Mouse (Mus musculus): ENCODE results near the gene Nkap. TPM values are rescaled to one million over a fixed set of nuclear protein-coding genes. Genes with fewer than 3 reads are reported as not detected.
"Not testable (repeated sequence)": the region's sequence is repeated elsewhere in the genome, so short reads cannot be mapped to it uniquely, and the experiment has no call there.

Gene Nkap
- polyA plus RNA-seq, 1 experiment from 2014 or later = 15.6 TPM

DNA sequence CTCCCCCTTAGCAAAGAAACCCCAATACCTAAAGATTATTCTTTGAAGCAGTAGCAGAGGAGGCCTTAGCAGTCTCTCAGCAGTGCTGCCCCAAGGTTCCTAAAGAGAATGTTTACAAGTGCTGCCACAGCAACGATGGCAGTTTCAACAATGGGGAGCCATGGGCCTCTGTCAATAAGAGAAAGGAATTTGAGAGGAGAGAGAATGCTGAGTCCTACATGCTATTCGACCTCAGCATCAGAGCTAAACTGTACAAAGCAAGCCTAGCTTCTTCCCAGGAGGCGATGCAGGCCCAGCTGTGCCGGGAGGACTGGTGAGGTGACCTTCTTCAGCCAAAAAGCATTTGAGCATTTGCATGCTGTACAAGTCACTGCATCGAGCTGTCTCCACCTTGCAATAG, 42.1 kb downstream of the Nkap start, which contains the start of gene Akap14:
TSS of gene Akap14 (minus strand) at position 101 of the 400 bp plus-strand sequence.
- no peak within 1 kb of the TSS for H3K4me3 ChIP-seq
- H3K9me3 ChIP-seq = no peaks in the 10 kb centered on the region
- H3K36me3 ChIP-seq = no peaks in the 10 kb centered on the region
- H3K27ac ChIP-seq = no peak within 1 kb of the TSS
- no peaks in the 10 kb centered on the region for H3K4me1 ChIP-seq (replicated peaks)
- H3K27me3 ChIP-seq (ENCODE audit: insufficient read depth, poor library complexity, severe bottlenecking) = no peaks in the 10 kb centered on the region
- peak; percentile 6 for DNase-seq (ENCODE audit: low spot score)
- WGBS = 35% methylated on average over 5 of the region's 5 CpGs

DNA sequence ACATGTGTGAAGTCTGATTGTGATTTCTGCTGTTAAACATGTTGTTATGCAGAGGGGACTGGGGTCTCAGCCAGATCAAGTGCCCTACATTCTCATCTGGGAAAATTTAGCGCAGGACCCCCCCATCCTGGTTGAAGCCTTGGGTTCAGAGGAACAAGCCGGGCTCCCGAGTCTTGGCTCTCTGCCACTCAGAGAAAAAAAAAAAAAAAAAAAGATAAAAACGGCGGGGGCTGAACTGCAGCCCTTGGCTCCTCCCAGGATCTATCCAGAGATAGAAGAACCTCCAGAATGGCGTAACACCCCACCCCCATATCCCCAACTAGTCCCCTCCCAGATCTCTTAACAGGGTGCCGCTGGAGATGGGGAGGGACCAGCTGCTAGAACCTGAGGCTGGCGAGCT, 57.8 kb downstream of the Nkap start:
- H3K9me3 ChIP-seq; H3K4me3 ChIP-seq; H3K36me3 ChIP-seq; H3K27ac ChIP-seq; DNase-seq (ENCODE audit: low spot score); H3K27me3 ChIP-seq (ENCODE audit: insufficient read depth, poor library complexity, severe bottlenecking); H3K4me1 ChIP-seq (replicated peaks): not testable (repeated sequence)
- WGBS = 78% methylated on average over 8 of the region's 8 CpGs

DNA sequence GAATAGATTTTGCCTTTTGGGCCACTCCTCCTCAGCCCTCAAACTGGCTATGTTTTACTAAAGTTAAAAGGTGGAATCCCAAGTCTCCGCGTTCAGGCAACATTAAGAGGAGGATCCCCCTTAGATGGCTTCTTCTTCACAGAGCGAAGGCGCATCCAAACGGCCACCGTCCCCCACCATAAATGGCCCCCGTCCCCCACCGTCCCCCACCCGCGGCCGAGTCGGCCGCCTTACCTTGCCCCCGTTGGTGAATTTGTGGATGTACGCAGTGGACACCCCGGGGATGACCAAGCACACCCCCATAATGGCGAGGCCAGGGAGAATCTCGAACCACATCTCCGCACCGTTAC, 64.1 kb downstream of the Nkap start:
- peak overlapping the region; percentile 63 for H3K4me3 ChIP-seq
- H3K27me3 ChIP-seq (ENCODE audit: insufficient read depth, poor library complexity, severe bottlenecking) = no peaks in the 10 kb centered on the region
- H3K27ac ChIP-seq = peak overlapping the region; percentile 85
- peaks cover 4% of the 10 kb centered on the region; the same call in 1 of the 2 replicates for H3K9me3 ChIP-seq
- peaks cover 4% of the 10 kb centered on the region; the same call in 1 of the 2 replicates for H3K36me3 ChIP-seq
- no peak for DNase-seq (ENCODE audit: low spot score)
- no peaks in the 10 kb centered on the region for H3K4me1 ChIP-seq (replicated peaks)
- WGBS = 19% methylated on average over 20 of the region's 20 CpGs

DNA sequence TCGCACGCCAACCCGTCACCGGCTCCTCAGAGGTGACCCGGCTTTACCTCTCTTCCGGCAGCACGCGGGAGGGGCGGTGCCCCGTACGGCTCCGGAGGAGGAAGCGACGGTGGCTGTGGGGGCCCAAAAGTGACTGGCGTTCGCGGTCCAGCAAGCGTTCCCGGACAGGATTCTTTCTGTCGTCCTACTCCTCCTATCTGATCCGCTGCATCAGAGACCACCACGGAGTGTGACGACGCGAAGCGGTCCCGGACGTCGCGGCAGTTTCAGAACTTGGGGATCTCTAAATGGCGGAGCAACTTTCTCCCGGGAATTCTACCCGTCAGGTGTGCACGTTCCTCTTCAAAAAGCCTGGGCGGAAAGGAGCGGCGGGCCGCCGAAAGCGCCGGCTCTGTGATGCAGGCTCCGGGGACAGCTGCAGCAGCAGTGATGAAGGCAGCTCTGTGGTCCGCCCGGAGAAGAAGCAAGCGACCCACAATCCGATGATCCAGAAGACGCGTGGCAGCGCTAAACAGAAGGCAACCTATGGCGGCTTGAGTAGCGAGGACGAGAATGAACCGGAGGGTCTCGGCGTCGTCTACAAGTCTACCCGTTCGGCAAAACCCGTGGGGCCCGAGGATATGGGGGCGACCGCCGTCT, 64.6 kb downstream of the Nkap start, which contains the start of the genes Ndufa1 and Rnf113a1:
TSS of gene Ndufa1 (minus strand) at position 59 of the 639 bp plus-strand sequence.
TSS of gene Rnf113a1 (plus strand) at position 141 of the 639 bp plus-strand sequence.
- peak within 1 kb of the TSS; percentile 85 for H3K27ac ChIP-seq

DNA sequence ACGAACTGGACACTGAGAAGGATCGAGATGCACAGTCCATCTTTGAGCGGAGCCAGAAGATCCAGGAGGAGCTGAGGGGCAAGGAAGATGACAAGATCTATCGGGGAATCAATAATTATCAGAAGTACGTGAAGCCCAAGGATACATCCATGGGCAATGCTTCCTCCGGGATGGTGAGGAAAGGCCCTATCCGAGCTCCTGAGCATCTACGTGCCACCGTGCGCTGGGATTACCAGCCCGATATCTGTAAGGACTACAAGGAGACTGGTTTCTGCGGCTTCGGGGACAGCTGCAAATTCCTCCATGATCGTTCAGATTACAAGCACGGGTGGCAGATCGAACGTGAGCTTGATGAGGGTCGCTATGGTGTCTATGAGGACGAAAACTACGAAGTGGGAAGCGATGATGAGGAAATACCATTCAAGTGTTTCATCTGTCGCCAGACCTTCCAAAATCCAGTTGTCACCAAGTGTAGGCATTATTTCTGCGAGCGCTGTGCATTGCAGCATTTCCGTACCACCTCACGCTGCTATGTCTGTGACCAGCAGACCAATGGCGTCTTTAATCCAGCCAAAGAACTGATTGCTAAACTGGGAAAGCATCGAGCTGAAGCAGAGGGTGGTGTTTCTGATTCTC, 65.3 kb downstream of the Nkap start:
- Histone ChIP-seq H3K36me3 (peaks cover 3% of the 10 kb centered on the region; the same call in 1 of the 2 replicates), H3K4me3 (peak overlapping the region; percentile 63), H3K27ac (peak overlapping the region; percentile 85), H3K27me3 (ENCODE audit: insufficient read depth, poor library complexity, severe bottlenecking) (no peaks in the 10 kb centered on the region), H3K9me3 (peaks cover 4% of the 10 kb centered on the region; the same call in 1 of the 2 replicates), H3K4me1 (replicated peaks) (no peaks in the 10 kb centered on the region)
- no peak for DNase-seq (ENCODE audit: low spot score)
- WGBS = 31% methylated on average over 28 of the region's 28 CpGs

More for the DNA sequence above, 64.6 kb downstream of the Nkap start, which contains the start of the genes Ndufa1 and Rnf113a1:
- WGBS = 17% methylated on average over 63 of the region's 63 CpGs
- DNase-seq (ENCODE audit: low spot score) = peak; percentile 79
- Histone ChIP-seq H3K4me3 (peak within 1 kb of the TSS; percentile 63), H3K36me3 (peaks cover 4% of the 10 kb centered on the region; the same call in 1 of the 2 replicates), H3K27me3 (ENCODE audit: insufficient read depth, poor library complexity, severe bottlenecking) (no peaks in the 10 kb centered on the region), H3K9me3 (peaks cover 4% of the 10 kb centered on the region; the same call in 1 of the 2 replicates), H3K4me1 (replicated peaks) (no peaks in the 10 kb centered on the region)

DNA sequence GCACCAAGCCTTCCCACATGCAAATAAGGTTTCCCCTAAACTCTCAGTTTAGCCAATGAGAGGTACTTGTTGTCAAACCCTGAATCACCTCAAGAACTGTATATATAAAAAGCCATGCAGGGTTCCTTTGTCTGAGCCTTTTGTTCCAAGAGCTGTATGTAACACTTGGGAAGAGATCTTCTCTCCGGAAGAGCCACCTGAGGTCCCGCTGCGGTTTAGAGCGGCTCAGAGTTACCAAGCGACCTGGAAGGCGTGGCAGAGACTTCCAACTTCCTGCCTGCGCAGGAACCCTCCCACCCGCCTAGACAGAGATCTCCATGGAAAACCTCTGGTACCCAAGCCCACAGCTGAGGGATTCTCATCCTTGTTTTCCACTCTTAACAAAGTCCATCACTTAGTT, 72.1 kb downstream of the Nkap start:
- no peak overlapping the region for H3K27ac ChIP-seq
- no peaks in the 10 kb centered on the region for H3K9me3 ChIP-seq
- H3K4me1 ChIP-seq (replicated peaks) = no peaks in the 10 kb centered on the region
- H3K4me3 ChIP-seq = no peak overlapping the region
- no peaks in the 10 kb centered on the region for H3K36me3 ChIP-seq
- no peaks in the 10 kb centered on the region for H3K27me3 ChIP-seq (ENCODE audit: insufficient read depth, poor library complexity, severe bottlenecking)
- 59% methylated on average over 8 of the region's 8 CpGs for WGBS
- no peak for DNase-seq (ENCODE audit: low spot score)

Other genes with a start within 250 kb of the Nkap start
- 3.0 and 4.7 TPM in 2 replicates for gene Nkrf, start 223.9 kb upstream of the Nkap start, polyA plus RNA-seq (2016; fragmentation: Nextera tagmentation; extraction: Ambion mirVana)
- gene Sept6, start 135.0 kb upstream of the Nkap start, polyA plus RNA-seq (2016; fragmentation: Nextera tagmentation; extraction: Ambion mirVana) = 37.5 and 46.3 TPM in 2 replicates
- gene Sowahd, start 78.0 kb upstream of the Nkap start, polyA plus RNA-seq (2016; fragmentation: Nextera tagmentation; extraction: Ambion mirVana) = not detected in 2 replicates
- 405 and 454 TPM in 2 replicates for gene Rpl39, start 41.4 kb upstream of the Nkap start, polyA plus RNA-seq (2016; fragmentation: Nextera tagmentation; extraction: Ambion mirVana)
- gene Upf3b, start 16.5 kb upstream of the Nkap start, polyA plus RNA-seq (2016; fragmentation: Nextera tagmentation; extraction: Ambion mirVana) = 13.0 and 18.5 TPM in 2 replicates
- gene Akap14, start 42.0 kb downstream of the Nkap start, polyA plus RNA-seq (2016; fragmentation: Nextera tagmentation; extraction: Ambion mirVana) = 0.17 and 0.35 TPM in 2 replicates
- gene Ndufa1, start 64.4 kb downstream of the Nkap start, polyA plus RNA-seq (2016; fragmentation: Nextera tagmentation; extraction: Ambion mirVana) = 415 and 490 TPM in 2 replicates
- 13.4 and 15.0 TPM in 2 replicates for gene Rnf113a1, start 64.5 kb downstream of the Nkap start, polyA plus RNA-seq (2016; fragmentation: Nextera tagmentation; extraction: Ambion mirVana)
- gene Gm9, start 84.2 kb downstream of the Nkap start, polyA plus RNA-seq (2016; fragmentation: Nextera tagmentation; extraction: Ambion mirVana) = not detected in 2 replicates
- gene Rhox1, start 95.5 kb downstream of the Nkap start, polyA plus RNA-seq (2016; fragmentation: Nextera tagmentation; extraction: Ambion mirVana) = not detected in 2 replicates
- 0.58 TPM in 2 replicates for gene Rhox2a, start 118.2 kb downstream of the Nkap start, polyA plus RNA-seq (2016; fragmentation: Nextera tagmentation; extraction: Ambion mirVana)
- not detected in 2 replicates for gene Rhox3a, start 123.1 kb downstream of the Nkap start, polyA plus RNA-seq (2016; fragmentation: Nextera tagmentation; extraction: Ambion mirVana)
- gene Rhox4a, start 138.5 kb downstream of the Nkap start, polyA plus RNA-seq (2016; fragmentation: Nextera tagmentation; extraction: Ambion mirVana) = 0.10 and 0.17 TPM in 2 replicates

All from hindbrain, embryonic 10.5 days (tissue).